Mouse (Mus musculus) embryonic facial prominence, embryonic 10.5 days (tissue): ENCODE measurements around the gene Kif7. TPM values are rescaled to one million over a fixed set of nuclear protein-coding genes. Genes with fewer than 3 reads are reported as not detected.

ENCODE experiments used
- DNase-seq: peaks from one replicate; pipeline ENCODE4 v3.0.0-alpha.2; 2017; ENCODE audit warnings: low spot score
- H3K27ac ChIP-seq: fragments of 300-500 bp; sonication (generic); replicated peaks from 2 replicates; pipeline ENCODE4 v1.5.1; 2016; ENCODE audit warnings: mild to moderate bottlenecking
- H3K27me3 ChIP-seq: fragments of 300-500 bp; sonication (generic); replicated peaks from 2 replicates; pipeline ENCODE4 v1.6.1; 2016; ENCODE audit warnings: low read depth, mild to moderate bottlenecking; ENCODE audit not compliant: poor library complexity, severe bottlenecking
- H3K36me3 ChIP-seq: fragments of 300-500 bp; sonication (generic); replicated peaks from 2 replicates; pipeline ENCODE4 v1.6.1; 2016; ENCODE audit warnings: mild to moderate bottlenecking, moderate library complexity
- H3K4me1 ChIP-seq: fragments of 300-500 bp; sonication (generic); 2 replicates; pipeline ENCODE4 v1.6.1; 2016
- H3K4me3 ChIP-seq: fragments of 300-500 bp; sonication (generic); 2 replicates; pipeline ENCODE4 v1.5.1; 2016; ENCODE audit warnings: mild to moderate bottlenecking, moderate library complexity
- H3K9me3 ChIP-seq: fragments of 300-500 bp; sonication (generic); 2 replicates; pipeline ENCODE4 v1.6.1; 2016; ENCODE audit warnings: mild to moderate bottlenecking
- WGBS: fragments of 180-500 bp; shearing (Covaris S2); methylation state at CpG from one replicate; pipeline ENCODE4 v1.1.7; 2016; 5-methylcytosine and 5-hydroxymethylcytosine counted together
- polyA plus RNA-seq: library from polyadenylated mRNA; unstranded; fragments of >200 nt; fragmentation: Nextera tagmentation; extraction: Ambion mirVana; gene quantifications from 2 replicates; pipeline ENCODE4 v1.2.1, GENCODE M21; 2016

The Kif7 gene
- polyA plus RNA-seq, 1 experiment from 2014 or later = 7.7 TPM

- peaks cover 30% of the 10 kb centered on the region for H3K4me1 ChIP-seq
- 1% methylated on average over 55 of the region's 55 CpGs for WGBS
- peak; percentile 84 for DNase-seq
- peak overlapping the region; percentile 60 for H3K4me3 ChIP-seq
- H3K27ac ChIP-seq = peak overlapping the region; percentile 16
- peaks cover 39% of the 10 kb centered on the region for H3K27me3 ChIP-seq
- H3K36me3 ChIP-seq = peaks cover 54% of the 10 kb centered on the region
- no peaks in the 10 kb centered on the region for H3K9me3 ChIP-seq
Measured at GRCm38 (mm10) chr7:79710130-79710607, 5.4 kb downstream of the Kif7 start.

DNA sequence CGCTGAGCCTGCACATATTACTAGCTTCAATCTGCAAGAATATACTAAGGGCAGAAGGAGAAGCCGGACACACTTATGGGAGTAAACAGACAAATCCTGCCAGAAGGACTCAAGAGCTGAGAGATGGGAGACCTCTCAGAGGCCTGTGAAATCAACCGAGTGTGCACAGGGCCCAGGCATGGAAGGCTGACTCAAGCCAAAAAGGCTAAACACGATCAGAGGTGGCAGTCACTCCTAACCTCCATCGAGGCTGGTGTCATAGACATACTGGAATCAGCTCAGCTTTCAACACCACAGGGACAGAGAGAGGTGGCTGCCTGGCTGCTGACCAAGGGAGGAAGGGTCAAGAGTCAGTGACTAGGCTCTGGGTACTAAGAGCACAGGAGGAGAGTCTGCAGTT, 10.3 kb downstream of the Kif7 start:
- peaks cover 16% of the 10 kb centered on the region for H3K27me3 ChIP-seq
- WGBS = 88% methylated on average over 5 of the region's 5 CpGs
- peaks cover 6% of the 10 kb centered on the region for H3K4me1 ChIP-seq
- no peak overlapping the region for H3K4me3 ChIP-seq
- no peak for DNase-seq
- no peaks in the 10 kb centered on the region for H3K9me3 ChIP-seq
- peaks cover 88% of the 10 kb centered on the region for H3K36me3 ChIP-seq
- H3K27ac ChIP-seq = no peak overlapping the region

DNA sequence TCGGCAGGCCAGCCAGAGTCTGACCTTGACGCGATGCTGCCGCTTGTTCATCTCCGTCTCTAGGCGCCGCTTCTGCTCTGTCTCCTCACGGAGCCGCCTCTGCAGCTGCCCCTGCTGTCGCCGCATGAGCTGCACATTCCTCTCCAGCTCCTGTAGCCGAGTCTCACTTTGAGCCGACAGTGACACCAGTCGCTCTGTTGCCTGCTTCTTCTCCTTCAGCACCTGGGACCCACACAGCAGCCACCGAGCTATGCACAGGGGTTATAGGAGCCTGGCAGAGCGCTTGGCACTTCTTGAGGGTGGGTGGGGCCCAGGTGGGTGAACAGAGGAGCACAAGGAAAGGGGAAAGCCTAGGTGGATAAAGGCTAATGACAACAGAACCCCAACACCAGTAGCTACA, 12.8 kb downstream of the Kif7 start:
- Histone ChIP-seq H3K4me1 (no peaks in the 10 kb centered on the region), H3K27me3 (no peaks in the 10 kb centered on the region), H3K27ac (no peak overlapping the region), H3K4me3 (no peak overlapping the region), H3K9me3 (no peaks in the 10 kb centered on the region), H3K36me3 (peaks cover 99% of the 10 kb centered on the region)
- DNase-seq = no peak
- 86% methylated on average over 16 of the region's 16 CpGs for WGBS

DNA sequence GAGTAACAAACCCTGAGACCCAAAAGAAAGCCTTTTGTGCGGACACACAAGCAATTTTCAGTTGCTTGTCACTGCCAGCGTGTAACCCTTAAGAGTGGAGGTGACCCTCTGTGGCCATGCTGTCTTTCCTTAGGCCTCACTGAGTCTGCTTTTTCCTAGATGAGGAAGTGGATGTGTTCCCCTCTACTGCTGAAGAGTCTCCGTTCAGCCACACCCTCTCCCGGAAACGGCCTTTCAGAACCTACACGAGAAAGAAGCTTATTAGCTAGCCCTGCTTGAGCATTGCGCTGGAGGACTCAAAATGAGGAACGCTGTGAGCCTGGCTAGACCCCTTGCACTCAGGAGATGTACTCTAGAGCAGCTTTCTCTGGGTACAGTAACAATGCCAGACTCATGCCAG, 19.0 kb downstream of the Kif7 start:
- no peaks in the 10 kb centered on the region for H3K27me3 ChIP-seq
- no peaks in the 10 kb centered on the region for H3K4me1 ChIP-seq
- H3K27ac ChIP-seq = no peak overlapping the region
- no peak overlapping the region for H3K4me3 ChIP-seq
- H3K9me3 ChIP-seq = no peaks in the 10 kb centered on the region
- 90% methylated on average over 8 of the region's 8 CpGs for WGBS
- H3K36me3 ChIP-seq = peaks cover 100% of the 10 kb centered on the region
- no peak for DNase-seq

DNA sequence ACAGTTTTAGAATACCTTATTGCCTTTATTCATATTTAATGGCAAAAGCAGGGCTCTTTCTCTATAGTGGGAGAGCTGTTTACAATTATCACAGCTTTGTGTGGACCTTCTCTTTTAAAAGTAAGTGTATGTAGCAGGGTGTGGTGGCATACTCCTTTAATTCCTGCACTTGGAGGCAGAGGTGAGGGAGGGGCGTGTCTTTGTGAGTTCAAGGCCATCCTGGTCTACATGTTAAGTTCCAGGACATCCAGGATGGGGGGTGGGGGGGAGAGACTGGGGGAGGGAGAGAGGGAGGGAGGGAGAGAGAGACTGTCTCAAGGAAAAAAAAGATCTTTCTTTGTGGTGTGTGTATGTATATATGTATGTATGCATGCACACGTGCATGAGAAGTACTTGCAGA, 35.3 kb downstream of the Kif7 start:
- Histone ChIP-seq H3K4me3 (no peak overlapping the region), H3K4me1 (no peaks in the 10 kb centered on the region), H3K9me3 (no peaks in the 10 kb centered on the region), H3K27ac (no peak overlapping the region), H3K27me3 (no peaks in the 10 kb centered on the region), H3K36me3 (peaks cover 100% of the 10 kb centered on the region)
- 91% methylated on average over 2 of the region's 2 CpGs for WGBS
- no peak for DNase-seq

- DNase-seq = no peak
- Histone ChIP-seq H3K4me1 (no peaks in the 10 kb centered on the region), H3K4me3 (no peak overlapping the region), H3K36me3 (peaks cover 100% of the 10 kb centered on the region), H3K27ac (no peak overlapping the region), H3K9me3 (no peaks in the 10 kb centered on the region), H3K27me3 (no peaks in the 10 kb centered on the region)
Measured at GRCm38 (mm10) chr7:79679186-79679585, 36.3 kb downstream of the Kif7 start.

GRCm38 (mm10) chr7:79670900-79671604, 44.5 kb downstream of the Kif7 start:
- Histone ChIP-seq H3K4me1 (no peaks in the 10 kb centered on the region), H3K4me3 (no peak overlapping the region), H3K27me3 (no peaks in the 10 kb centered on the region), H3K36me3 (peaks cover 100% of the 10 kb centered on the region), H3K27ac (no peak overlapping the region), H3K9me3 (no peaks in the 10 kb centered on the region)
- DNase-seq = no peak
- 94% methylated on average over 4 of the region's 4 CpGs for WGBS

- DNase-seq = no peak
- H3K27ac ChIP-seq = no peak overlapping the region
- peaks cover 20% of the 10 kb centered on the region for H3K4me1 ChIP-seq
- no peak overlapping the region for H3K4me3 ChIP-seq
- H3K36me3 ChIP-seq = peaks cover 88% of the 10 kb centered on the region
- H3K27me3 ChIP-seq = no peaks in the 10 kb centered on the region
- H3K9me3 ChIP-seq = no peaks in the 10 kb centered on the region
Measured at GRCm38 (mm10) chr7:79666690-79667089, 48.8 kb downstream of the Kif7 start.

GRCm38 (mm10) chr7:79661253-79661890, 54.1 kb downstream of the Kif7 start:
- H3K27ac ChIP-seq = peak overlapping the region; percentile 93
- 17% methylated on average over 5 of the region's 5 CpGs for WGBS
- no peak for DNase-seq
- H3K27me3 ChIP-seq = no peaks in the 10 kb centered on the region
- H3K4me3 ChIP-seq = peak overlapping the region; percentile 98
- no peaks in the 10 kb centered on the region for H3K9me3 ChIP-seq
- H3K4me1 ChIP-seq = peaks cover 33% of the 10 kb centered on the region
- peaks cover 34% of the 10 kb centered on the region for H3K36me3 ChIP-seq

GRCm38 (mm10) chr7:79660291-79661150, 55.0 kb downstream of the Kif7 start:
- no peaks in the 10 kb centered on the region for H3K27me3 ChIP-seq
- H3K4me3 ChIP-seq = peak overlapping the region; percentile 98
- H3K27ac ChIP-seq = peak overlapping the region; percentile 93
- DNase-seq = no peak
- H3K9me3 ChIP-seq = no peaks in the 10 kb centered on the region
- peaks cover 26% of the 10 kb centered on the region for H3K36me3 ChIP-seq
- WGBS = under 1% methylated on average over 73 of the region's 73 CpGs
- H3K4me1 ChIP-seq = peaks cover 33% of the 10 kb centered on the region

DNA sequence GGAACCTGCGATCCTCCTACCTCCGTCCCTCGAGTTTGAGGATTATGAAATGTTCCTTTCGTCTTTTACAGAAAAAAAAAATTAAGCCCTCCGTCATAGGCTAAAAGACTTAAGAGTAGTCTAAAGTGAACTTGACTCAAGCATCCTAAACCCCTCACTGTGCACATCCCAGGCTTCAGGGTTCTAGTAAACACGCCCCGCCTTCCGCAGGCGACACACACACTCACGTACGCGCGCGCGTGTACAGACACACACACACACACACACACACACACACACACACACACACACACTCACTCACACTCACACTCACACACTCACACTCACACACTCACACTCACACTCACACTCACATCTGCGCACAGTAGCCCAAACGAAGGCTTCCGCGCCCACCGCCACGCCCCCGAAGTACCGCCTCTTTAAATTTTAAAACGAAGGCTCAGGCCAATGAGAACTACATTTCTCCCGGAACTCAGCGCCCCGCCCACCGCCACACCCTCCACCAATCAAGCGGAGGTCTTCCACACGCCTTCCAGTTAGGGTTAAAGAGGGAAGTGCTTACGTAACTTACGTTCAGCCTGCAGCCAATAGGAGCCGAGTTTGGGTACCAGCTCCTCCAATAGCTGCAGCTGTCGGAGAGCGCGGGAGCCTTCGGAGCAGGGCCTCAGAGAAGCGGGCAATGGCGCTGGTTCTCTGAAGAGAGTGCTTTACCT, 55.8 kb downstream of the Kif7 start, which contains the start of gene Ticrr:
Gene Ticrr (plus strand): TSS at position 619 of the 713 bp plus-strand sequence.
- H3K36me3 ChIP-seq = peaks cover 18% of the 10 kb centered on the region
- DNase-seq = peak; percentile 99
- peak within 1 kb of the TSS; percentile 98 for H3K4me3 ChIP-seq
- no peaks in the 10 kb centered on the region for H3K9me3 ChIP-seq
- peaks cover 33% of the 10 kb centered on the region for H3K4me1 ChIP-seq
- 1% methylated on average over 39 of the region's 39 CpGs for WGBS
- H3K27ac ChIP-seq = peak within 1 kb of the TSS; percentile 93
- H3K27me3 ChIP-seq = no peaks in the 10 kb centered on the region

DNA sequence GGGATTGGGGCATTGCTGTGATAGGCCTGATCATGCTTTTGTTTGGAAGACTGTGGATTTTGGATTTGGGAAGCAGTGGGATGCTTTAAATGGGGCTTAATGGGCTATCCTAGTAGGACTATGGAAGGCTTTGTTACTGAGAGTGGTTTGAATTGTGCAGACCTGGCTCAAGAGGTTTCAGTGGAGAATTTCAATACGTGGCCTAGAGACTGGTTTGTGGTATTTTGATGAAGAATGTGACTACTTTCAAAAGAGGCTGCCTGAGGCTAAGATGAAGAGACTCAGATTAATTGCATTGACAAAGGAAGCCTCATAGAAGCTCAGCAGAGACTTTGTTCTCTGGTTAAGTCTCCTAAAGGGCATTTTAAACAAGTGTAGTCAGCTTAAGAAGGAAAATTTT, 60.9 kb downstream of the Kif7 start:
- no peaks in the 10 kb centered on the region for H3K9me3 ChIP-seq
- 20% methylated on average over 1 of the region's 1 CpGs for WGBS
- peaks cover 4% of the 10 kb centered on the region; the same call in 1 of the 2 replicates for H3K4me1 ChIP-seq
- no peak overlapping the region for H3K4me3 ChIP-seq
- no peaks in the 10 kb centered on the region; the same call in 1 of the 2 replicates for H3K27me3 ChIP-seq
- H3K36me3 ChIP-seq = no peaks in the 10 kb centered on the region
- DNase-seq = no peak
- H3K27ac ChIP-seq = no peak overlapping the region
